Comparison of ENCODE assay signal across 10 mouse cellular contexts in genomic region chr8:80055094-80055493, GRCm38 (mm10). TPM values are rescaled to one million over a fixed set of nuclear protein-coding genes. Genes with fewer than 3 reads are reported as not detected.
DNase-seq lines count a peak whose midpoint lies in the region; ATAC-seq lines count a peak whose summit lies in the region.
"Had no signal": no experiment of that assay in that cellular context is flagged by ENCODE, and none has a peak within 500 bp of the region (broad histone marks: within the 10 kb centered on the region; RNA-seq: fewer than 3 reads in every experiment).

No protein-coding gene starts in this region.

- ATAC-seq in neural tube, embryonic 11.5 days (ENCODE audit: insufficient read depth, low FRiP score, low TSS enrichment): no peak
- ATAC-seq in intestine, embryonic 14.5 days (replicated peaks; ENCODE audit: low FRiP score, low TSS enrichment, low read depth): no peak
- no peak for ATAC-seq in midbrain, embryonic 15.5 days (replicated peaks)

- peak overlapping the region; percentile 88 for H3K4me2 ChIP-seq in neural tube, embryonic 11.5 days (ENCODE audit: low read depth)
- peak overlapping the region; percentile 84 for H3K4me2 ChIP-seq in intestine, embryonic 14.5 days (ENCODE audit: low read length)
- peak overlapping the region; percentile 96 for H3K4me2 ChIP-seq in midbrain, embryonic 15.5 days

- peaks cover 20% of the 10 kb centered on the region for H3K4me1 ChIP-seq in neural tube, embryonic 11.5 days (ENCODE audit: control insufficient read depth, insufficient read depth, low read length)
- peaks cover 12% of the 10 kb centered on the region; the same call in 1 of the 2 replicates for H3K4me1 ChIP-seq in intestine, embryonic 14.5 days (replicated peaks; ENCODE audit: control insufficient read depth, insufficient read depth, low read length)
- peaks cover 31% of the 10 kb centered on the region for H3K4me1 ChIP-seq in midbrain, embryonic 15.5 days

- peaks cover 5% of the 10 kb centered on the region; the same call in 1 of the 2 replicates for H3K27me3 ChIP-seq in neural tube, embryonic 11.5 days (ENCODE audit: control insufficient read depth, insufficient read depth, low read length)
- peaks cover 11% of the 10 kb centered on the region; the same call in 1 of the 2 replicates for H3K27me3 ChIP-seq in intestine, embryonic 14.5 days (replicated peaks; ENCODE audit: control insufficient read depth, insufficient read depth, low read length)
- H3K27me3 ChIP-seq in midbrain, embryonic 15.5 days (replicated peaks): peaks cover 52% of the 10 kb centered on the region

- H3K9ac ChIP-seq in neural tube, embryonic 11.5 days (ENCODE audit: low read length): no peak overlapping the region
- 0 out of 2 replicates have a peak overlapping the region, but pooled peaks have one; percentile 29 for H3K9ac ChIP-seq in intestine, embryonic 14.5 days (ENCODE audit: low read length)
- no peak overlapping the region for H3K9ac ChIP-seq in midbrain, embryonic 15.5 days
- H3K9ac ChIP-seq: liver, embryonic 14.5 days had no signal

- H3K4me3 ChIP-seq in neural tube, embryonic 11.5 days (ENCODE audit: low read depth, low read length): no peak overlapping the region
- peak overlapping the region; percentile 57 for H3K4me3 ChIP-seq in intestine, embryonic 14.5 days (ENCODE audit: low read depth, low read length)
- no peak overlapping the region for H3K4me3 ChIP-seq in midbrain, embryonic 15.5 days

- no peaks in the 10 kb centered on the region for H3K9me3 ChIP-seq in neural tube, embryonic 11.5 days (ENCODE audit: control insufficient read depth, low read length)
- no peaks in the 10 kb centered on the region for H3K9me3 ChIP-seq in intestine, embryonic 14.5 days (ENCODE audit: control insufficient read depth, low read length)
- no peaks in the 10 kb centered on the region for H3K9me3 ChIP-seq in midbrain, embryonic 15.5 days

- 44% methylated on average over 6 of the region's 6 CpGs for WGBS in neural tube, embryonic 11.5 days
- WGBS in intestine, embryonic 14.5 days: 24% methylated on average over 6 of the region's 6 CpGs
- WGBS in midbrain, embryonic 15.5 days: 43% methylated on average over 6 of the region's 6 CpGs

- H3K36me3 ChIP-seq in neural tube, embryonic 11.5 days (ENCODE audit: control insufficient read depth, insufficient read depth, low read length): no peaks in the 10 kb centered on the region
- peaks cover 4% of the 10 kb centered on the region; the same call in 1 of the 2 replicates for H3K36me3 ChIP-seq in intestine, embryonic 14.5 days (ENCODE audit: control insufficient read depth, insufficient read depth, low read length)
- no peaks in the 10 kb centered on the region for H3K36me3 ChIP-seq in midbrain, embryonic 15.5 days (replicated peaks)

- no peak overlapping the region for H3K27ac ChIP-seq in neural tube, embryonic 11.5 days (ENCODE audit: low read depth, low read length)
- no peak overlapping the region; the same call in 1 of the 2 replicates for H3K27ac ChIP-seq in intestine, embryonic 14.5 days (ENCODE audit: low read depth)
- no peak overlapping the region for H3K27ac ChIP-seq in midbrain, embryonic 15.5 days
- H3K27ac ChIP-seq: liver, embryonic 14.5 days had no signal

- no peak for DNase-seq in neural tube, embryonic 11.5 days (ENCODE audit: low spot score)
- no peak for DNase-seq in neural tube, embryonic 10.5 days (ENCODE audit: extremely low spot score, low spot score)
- DNase-seq in intestine, embryonic 14.5 days (ENCODE audit: low spot score): no peak
- no peak for DNase-seq in yolk sac, embryonic 10.5 days (ENCODE audit: low spot score)
- no peak for DNase-seq in T-cell, adult 2 months (ENCODE audit: low spot score)
- no peak for DNase-seq in ovary, adult 18-20 months (ENCODE audit: low spot score)
- DNase-seq: gastrocnemius, postnatal 14 days; heart, postnatal 36 days had no signal

RNA-seq across cellular contexts. Expression of gene Hhip, which starts 2.7 kb away (rescaled TPM):
- 3.2 and 3.5 TPM in 2 replicates for polyA plus RNA-seq in neural tube, embryonic 11.5 days (2014; fragmentation: Nextera tagmentation; extraction: Ambion mirVana)
- 20.2 and 22.1 TPM in 2 replicates for polyA plus RNA-seq in intestine, embryonic 14.5 days (2014; fragmentation: Nextera tagmentation; extraction: Ambion mirVana)
- polyA plus RNA-seq in midbrain, embryonic 15.5 days (2015; fragmentation: Nextera tagmentation; extraction: Ambion mirVana): 2.0 and 2.3 TPM in 2 replicates
